Mouse (Mus musculus) urinary bladder, adult 18-20 months (tissue): ENCODE results near the gene Acox1.
A peak's percentile ranks its signal among the peaks of the same experiment; 100 is the strongest.

ENCODE experiments used
- DNase-seq, 2 experiments: peaks; one replicate each; pipeline ENCODE4 v3.0.0; 2022; ENCODE audit warnings: low spot score in 2 of 2, mixed read lengths in 2 of 2

The Acox1 gene

GRCm38 (mm10) chr11:116167884-116168439, 30.9 kb downstream of the Acox1 start, which contains the start of gene Fbf1:
Fbf1 (minus strand) TSS chr11:116168166.
- peak; percentile 86 to 93 for DNase-seq

GRCm38 (mm10) chr11:116167232-116167631, 31.6 kb downstream of the Acox1 start:
- no peak for DNase-seq

- DNase-seq, result no peak
Measured at GRCm38 (mm10) chr11:116163002-116163401, 35.8 kb downstream of the Acox1 start.

GRCm38 (mm10) chr11:116162146-116162545, 36.7 kb downstream of the Acox1 start:
- no peak for DNase-seq

- peak; percentile 51 to 68 for DNase-seq
Measured at GRCm38 (mm10) chr11:116161312-116161711, 37.5 kb downstream of the Acox1 start.

- DNase-seq, result no peak
Measured at GRCm38 (mm10) chr11:116150960-116151359, 47.9 kb downstream of the Acox1 start.

- no peak for DNase-seq
Measured at GRCm38 (mm10) chr11:116149341-116149740, 49.5 kb downstream of the Acox1 start.

- DNase-seq, result no peak
Measured at GRCm38 (mm10) chr11:116148761-116149221, 50.1 kb downstream of the Acox1 start.

- DNase-seq, result peak in 1 of 2 experiments; percentile 37
Measured at GRCm38 (mm10) chr11:116146294-116146985, 52.4 kb downstream of the Acox1 start.

GRCm38 (mm10) chr11:116145481-116146293, 53.2 kb downstream of the Acox1 start:
- no peak for DNase-seq

GRCm38 (mm10) chr11:116143468-116143867, 55.4 kb downstream of the Acox1 start:
- no peak for DNase-seq

GRCm38 (mm10) chr11:116142211-116142991, 56.4 kb downstream of the Acox1 start:
- no peak for DNase-seq

GRCm38 (mm10) chr11:116138468-116139138, 60.2 kb downstream of the Acox1 start, which contains the start of gene Mrpl38:
Mrpl38 (minus strand) TSS chr11:116138868.
- peak; percentile 82 to 87 for DNase-seq

- DNase-seq, result no peak
Measured at GRCm38 (mm10) chr11:116138096-116138467, 60.8 kb downstream of the Acox1 start.

- DNase-seq, result no peak
Measured at GRCm38 (mm10) chr11:116134171-116134570, 64.7 kb downstream of the Acox1 start.

- no peak for DNase-seq
Measured at GRCm38 (mm10) chr11:116133497-116133896, 65.3 kb downstream of the Acox1 start.

GRCm38 (mm10) chr11:116132366-116133333, 66.2 kb downstream of the Acox1 start:
- no peak for DNase-seq

GRCm38 (mm10) chr11:116131349-116132170, 67.3 kb downstream of the Acox1 start:
- DNase-seq, result no peak
